Mouse (Mus musculus): ENCODE data around the gene Arpp21.

GRCm38 (mm10) chr9:112225046-112225445, 10.7 kb downstream of the Arpp21 start:
- TF ChIP-seq GATA1 (IDR thresholded peaks at IDR 0.05; ENCODE audit: borderline replicate concordance, low read length), result peak; percentile 93; the same call in 2 of the 3 replicates
- 0 out of 2 replicates have a peak, but pooled peaks have one; percentile 35 for TF ChIP-seq FLI1 (IDR thresholded peaks at IDR 0.05; ENCODE audit: low read length)
